Mouse (Mus musculus) heart, embryonic 14.5 days (tissue): ENCODE measurements around the gene 2610002M06Rik. TPM values are rescaled to one million over a fixed set of nuclear protein-coding genes. Genes with fewer than 3 reads are reported as not detected.

Source experiments
- ATAC-seq: fragments of 200-750 bp; cut with Nextera tagmentation; 2 replicates; pipeline ENCODE4 v1.8.0; 2017; ENCODE audit warnings: low read depth, moderate TSS enrichment; ENCODE audit not compliant: insufficient number of reproducible peaks, insufficient read depth, low FRiP score
- H3K27ac ChIP-seq, 2 experiments: fragments of 200-500 bp in 1 of 2; fragments of 300-500 bp in 1 of 2; sonication (generic) in 1 of 2; replicated peaks in 1 of 2; 2 replicates each; pipeline ENCODE4 v1.5.1; 2012 to 2014; ENCODE audit warnings: low read depth in 2 of 2, low read length in 2 of 2, control low read depth in 1 of 2, mild to moderate bottlenecking in 1 of 2, mixed read lengths in 1 of 2; ENCODE audit not compliant: control insufficient read depth in 1 of 2, insufficient read depth in 1 of 2
- H3K27me3 ChIP-seq: fragments of 300-500 bp; sonication (generic); 2 replicates; pipeline ENCODE4 v1.6.1; 2014; ENCODE audit warnings: mild to moderate bottlenecking, low read length, control low read depth; ENCODE audit not compliant: control insufficient read depth, insufficient read depth
- H3K36me3 ChIP-seq: fragments of 300-500 bp; sonication (generic); 2 replicates; pipeline ENCODE4 v1.6.1; 2014; ENCODE audit warnings: mild to moderate bottlenecking, control low read depth, low read length, mixed read lengths; ENCODE audit not compliant: control insufficient read depth, insufficient read depth
- H3K4me1 ChIP-seq, 2 experiments: fragments of 200-500 bp in 1 of 2; fragments of 300-500 bp in 1 of 2; sonication (generic) in 1 of 2; 2 replicates each; pipeline ENCODE4 v1.6.1; 2012 to 2014; ENCODE audit warnings: low read length in 2 of 2, control low read depth in 1 of 2, mixed read lengths in 1 of 2; ENCODE audit not compliant: control insufficient read depth in 2 of 2, insufficient read depth in 2 of 2
- H3K4me2 ChIP-seq: fragments of 300-500 bp; sonication (generic); 2 replicates; pipeline ENCODE4 v1.6.1; 2014; ENCODE audit warnings: mild to moderate bottlenecking, low read length
- H3K4me3 ChIP-seq, 2 experiments: fragments of 200-500 bp in 1 of 2; fragments of 300-500 bp in 1 of 2; sonication (generic) in 1 of 2; 2 replicates each; pipeline ENCODE4 v1.5.1; 2012 to 2014; ENCODE audit warnings: low read length in 2 of 2, mild to moderate bottlenecking in 2 of 2, control low read depth in 1 of 2, low read depth in 1 of 2, moderate library complexity in 1 of 2; ENCODE audit not compliant: control insufficient read depth in 1 of 2, insufficient read depth in 1 of 2
- H3K9ac ChIP-seq: fragments of 300-500 bp; sonication (generic); 2 replicates; pipeline ENCODE4 v1.6.1; 2014; ENCODE audit warnings: mild to moderate bottlenecking, low read length
- H3K9me3 ChIP-seq: fragments of 300-500 bp; sonication (generic); 2 replicates; pipeline ENCODE4 v1.6.1; 2016; ENCODE audit warnings: low read length, control low read depth; ENCODE audit not compliant: control insufficient read depth
- WGBS: fragments of 180-500 bp; shearing (Covaris S2); extraction: QIAGEN DNeasy Blood & Tissue Kit; methylation state at CpG from one replicate; pipeline ENCODE4 v1.1.7; 2014; 5-methylcytosine and 5-hydroxymethylcytosine counted together
- polyA plus RNA-seq: library from polyadenylated mRNA; unstranded; fragments of >200 nt; fragmentation: Nextera tagmentation; extraction: Ambion mirVana; gene quantifications from 2 replicates; pipeline ENCODE4 v1.2.1, GENCODE M21; 2014

Gene 2610002M06Rik
- polyA plus RNA-seq: 15.3 and 15.6 TPM in 2 replicates

- Histone ChIP-seq H3K4me2 (peak within 1 kb of the TSS; percentile 59), H3K27ac (peak within 1 kb of the TSS; percentile 60 to 79), H3K27me3 (no peaks in the 10 kb centered on the region), H3K4me1 (no peaks in the 10 kb centered on the region), H3K9me3 (no peaks in the 10 kb centered on the region), H3K4me3 (peak within 1 kb of the TSS; percentile 61 to 68), H3K9ac (peak within 1 kb of the TSS; percentile 76), H3K36me3 (no peaks in the 10 kb centered on the region)
- peak; percentile 95 for ATAC-seq
- WGBS: 14% methylated on average over 28 of the region's 28 CpGs
Measured at GRCm38 (mm10) chrX:107816218-107816554, at the start of gene 2610002M06Rik. 2610002M06Rik (minus strand) TSS chrX:107816334.

GRCm38 (mm10) chrX:107858165-107858564 lies 42.0 kb upstream of the 2610002M06Rik start:
- H3K4me1 ChIP-seq: no peaks in the 10 kb centered on the region
- H3K9me3 ChIP-seq: no peaks in the 10 kb centered on the region
- no peaks in the 10 kb centered on the region for H3K27me3 ChIP-seq
- 25% methylated on average over 4 of the region's 4 CpGs for whole genome bisulfite sequencing
- H3K4me3 ChIP-seq: no peak overlapping the region
- no peak overlapping the region for H3K9ac ChIP-seq
- H3K36me3 ChIP-seq: no peaks in the 10 kb centered on the region
- ATAC-seq: no peak
- H3K27ac ChIP-seq: no peak overlapping the region
- no peak overlapping the region for H3K4me2 ChIP-seq

- H3K9me3 ChIP-seq: no peaks in the 10 kb centered on the region
- no peaks in the 10 kb centered on the region for H3K4me1 ChIP-seq
- no peak for ATAC-seq
- H3K9ac ChIP-seq: peak overlapping the region; percentile 62
- H3K36me3 ChIP-seq: no peaks in the 10 kb centered on the region
- 70% methylated on average over 6 of the region's 6 CpGs for WGBS
- no peak overlapping the region for H3K27ac ChIP-seq
- peak overlapping the region; percentile 59 for H3K4me2 ChIP-seq
- no peaks in the 10 kb centered on the region for H3K27me3 ChIP-seq
- peak overlapping the region; percentile 61 to 68; a peak in 2 of 4 replicates for H3K4me3 ChIP-seq
Measured at GRCm38 (mm10) chrX:107816726-107817125, 592 bp upstream of the 2610002M06Rik start.

- Histone ChIP-seq H3K4me3 (peak overlapping the region; percentile 61 to 68), H3K9me3 (no peaks in the 10 kb centered on the region), H3K4me2 (peak overlapping the region; percentile 59), H3K27ac (peak overlapping the region; percentile 60 to 79), H3K27me3 (no peaks in the 10 kb centered on the region), H3K9ac (peak overlapping the region; percentile 76), H3K36me3 (no peaks in the 10 kb centered on the region), H3K4me1 (no peaks in the 10 kb centered on the region)
- peak; percentile 81 for ATAC-seq
- 19% methylated on average over 32 of the region's 32 CpGs for WGBS
Measured at GRCm38 (mm10) chrX:107815502-107816217, 474 bp downstream of the 2610002M06Rik start.

- H3K9me3 ChIP-seq: no peaks in the 10 kb centered on the region
- no peak overlapping the region for H3K9ac ChIP-seq
- ATAC-seq: no peak
- H3K4me3 ChIP-seq: no peak overlapping the region
- 0 out of 2 replicates have a peak, but pooled peaks cover 2% of the 10 kb centered on the region for H3K36me3 ChIP-seq
- no peaks in the 10 kb centered on the region for H3K27me3 ChIP-seq
- H3K4me2 ChIP-seq: no peak overlapping the region
- no peaks in the 10 kb centered on the region for H3K4me1 ChIP-seq
- no peak overlapping the region for H3K27ac ChIP-seq
Measured at GRCm38 (mm10) chrX:107812120-107812519, 4.0 kb downstream of the 2610002M06Rik start.

GRCm38 (mm10) chrX:107796919-107797318 lies 19.2 kb downstream of the 2610002M06Rik start:
- Histone ChIP-seq H3K27me3 (no peaks in the 10 kb centered on the region), H3K4me2 (no peak overlapping the region), H3K4me3 (no peak overlapping the region), H3K36me3 (peaks cover 4% of the 10 kb centered on the region; the same call in 1 of the 2 replicates), H3K4me1 (no peaks in the 10 kb centered on the region), H3K9ac (no peak overlapping the region), H3K9me3 (no peaks in the 10 kb centered on the region), H3K27ac (no peak overlapping the region)
- WGBS: 76% methylated on average over 2 of the region's 2 CpGs
- ATAC-seq: no peak

- Histone ChIP-seq H3K36me3 (peaks cover 4% of the 10 kb centered on the region; the same call in 1 of the 2 replicates), H3K4me2 (no peak overlapping the region), H3K27ac (no peak overlapping the region), H3K4me3 (no peak overlapping the region), H3K9me3 (no peaks in the 10 kb centered on the region), H3K27me3 (no peaks in the 10 kb centered on the region), H3K9ac (no peak overlapping the region), H3K4me1 (no peaks in the 10 kb centered on the region)
- no peak for ATAC-seq
- 52% methylated on average over 1 of the region's 1 CpGs for WGBS
Measured at GRCm38 (mm10) chrX:107795785-107796184, 20.3 kb downstream of the 2610002M06Rik start.

GRCm38 (mm10) chrX:107792290-107792689 lies 23.8 kb downstream of the 2610002M06Rik start, which contains the start of gene Tent5d:
Tent5d (plus strand) TSS chrX:107792590.
- Histone ChIP-seq H3K4me3 (no peak within 1 kb of the TSS), H3K4me2 (no peak within 1 kb of the TSS), H3K9ac (no peak within 1 kb of the TSS), H3K27ac (no peak within 1 kb of the TSS), H3K36me3 (peaks cover 7% of the 10 kb centered on the region; the same call in 1 of the 2 replicates), H3K27me3 (no peaks in the 10 kb centered on the region), H3K4me1 (no peaks in the 10 kb centered on the region), H3K9me3 (no peaks in the 10 kb centered on the region)
- 84% methylated on average over 1 of the region's 1 CpGs for WGBS
- ATAC-seq: no peak
